Mouse (Mus musculus) brain, adult 2 months (tissue): ENCODE measurements around the gene Cog4.
A peak's percentile ranks its signal among the peaks of the same experiment; 100 is the strongest.
"Not testable (repeated sequence)": the region's sequence is repeated elsewhere in the genome, so short reads cannot be mapped to it uniquely, and the experiment has no call there.

ENCODE experiments used
- DNase-seq: peaks from one replicate; pipeline ENCODE4 v3.0.0; 2011; ENCODE audit warnings: low read depth, low spot score

Cog4 gene

DNA sequence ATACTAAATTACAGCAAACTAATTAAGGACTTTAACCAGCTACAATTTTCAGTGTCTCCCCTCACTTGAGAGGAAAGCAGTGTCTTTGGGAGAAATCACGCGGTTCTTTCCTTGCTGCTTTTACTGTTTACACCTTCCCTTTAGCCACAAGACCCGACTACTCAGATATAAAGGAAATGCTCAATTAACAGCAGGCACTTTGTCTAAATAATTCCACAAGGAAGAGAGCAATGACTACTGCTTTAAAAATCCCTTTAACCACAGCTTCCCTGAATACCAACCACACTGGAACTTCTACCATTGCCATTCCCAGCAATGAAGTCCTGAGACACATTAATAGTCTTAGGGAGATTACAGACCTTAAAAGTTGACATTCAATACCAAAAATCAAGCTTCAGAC is 17.9 kb upstream of the Cog4 start:
- no peak for DNase-seq

DNA sequence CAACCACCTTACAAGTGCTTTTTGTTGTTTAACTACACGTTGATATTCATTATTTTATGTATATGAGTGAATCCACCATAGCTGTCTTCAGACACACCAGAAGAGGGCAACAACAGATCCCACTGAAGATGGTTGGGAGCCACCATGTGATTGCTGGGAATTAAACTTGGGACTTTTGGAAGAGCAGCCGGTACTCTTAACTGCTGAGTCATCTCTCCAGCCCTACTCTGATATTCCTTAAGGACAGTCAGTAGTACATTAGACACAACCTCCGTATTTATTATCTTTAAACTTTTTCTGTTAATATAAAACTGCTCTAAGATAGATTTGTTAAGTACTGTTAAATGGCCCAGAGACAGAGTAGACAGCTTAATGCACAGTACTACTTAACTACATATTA is 14.4 kb upstream of the Cog4 start:
- no peak for DNase-seq

DNA sequence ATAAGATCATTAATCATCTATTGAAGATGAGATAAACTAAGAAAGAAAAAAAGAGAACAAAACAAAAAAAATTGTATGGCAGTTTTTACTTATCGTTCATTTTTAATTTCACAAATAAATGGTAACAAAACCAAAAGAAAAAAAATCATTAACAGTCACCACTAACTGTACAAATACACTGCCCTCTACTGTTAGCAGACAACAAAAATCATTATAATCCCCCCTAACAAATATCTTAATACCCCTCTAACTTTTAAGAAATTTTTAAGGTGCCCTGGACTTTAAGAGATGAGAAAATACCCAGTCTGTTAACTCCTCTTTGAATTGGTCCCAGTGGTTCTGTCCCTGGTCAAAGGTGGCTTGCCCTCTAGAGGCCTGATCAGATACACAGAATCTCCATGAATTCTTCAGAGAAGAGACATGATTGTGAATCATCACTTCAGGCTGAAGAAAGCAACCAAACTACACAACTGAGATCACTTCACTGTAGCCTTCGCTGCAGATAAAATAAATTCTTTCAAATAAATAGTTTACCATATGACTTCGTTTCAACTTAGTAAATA is 4.3 kb upstream of the Cog4 start:
- DNase-seq: no peak

DNA sequence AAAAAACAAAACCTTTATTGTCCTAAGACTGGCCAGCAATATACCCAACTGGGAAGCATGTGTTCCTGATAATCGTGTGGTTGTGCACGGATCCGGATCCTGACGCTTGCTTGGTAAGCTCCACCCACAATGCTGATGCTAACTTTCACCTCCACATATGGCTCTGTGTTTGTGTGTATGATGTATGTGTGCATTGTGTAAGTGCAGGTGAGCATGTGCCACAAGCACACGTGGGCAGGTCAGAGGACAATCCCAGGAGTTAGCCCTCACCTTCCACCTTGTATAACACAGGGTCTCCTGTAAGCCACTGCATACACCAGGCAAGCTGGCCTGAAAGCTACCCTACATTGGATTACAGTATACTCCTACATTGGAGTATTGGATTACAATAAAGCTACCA is 3.2 kb upstream of the Cog4 start:
- no peak for DNase-seq

DNA sequence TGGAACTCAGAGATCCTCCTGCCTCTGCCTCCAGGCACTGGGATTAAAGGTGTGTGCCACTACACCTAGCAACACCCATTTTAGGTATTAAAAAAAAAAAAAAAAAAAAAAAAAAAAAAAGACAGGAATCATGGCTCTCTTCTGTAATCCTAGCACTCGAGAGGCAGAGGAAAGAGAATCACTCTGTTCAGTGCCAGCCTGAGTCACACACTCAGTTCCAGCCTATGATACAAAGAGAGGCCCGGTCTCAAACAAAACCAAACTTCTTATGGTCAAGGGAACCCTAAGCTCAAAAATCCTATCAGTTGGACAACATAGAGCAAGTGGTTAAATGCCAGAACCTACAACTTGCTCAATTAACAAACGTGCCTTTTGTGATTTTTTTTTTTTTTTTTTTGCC is 1.5 kb upstream of the Cog4 start:
- no peak for DNase-seq

DNA sequence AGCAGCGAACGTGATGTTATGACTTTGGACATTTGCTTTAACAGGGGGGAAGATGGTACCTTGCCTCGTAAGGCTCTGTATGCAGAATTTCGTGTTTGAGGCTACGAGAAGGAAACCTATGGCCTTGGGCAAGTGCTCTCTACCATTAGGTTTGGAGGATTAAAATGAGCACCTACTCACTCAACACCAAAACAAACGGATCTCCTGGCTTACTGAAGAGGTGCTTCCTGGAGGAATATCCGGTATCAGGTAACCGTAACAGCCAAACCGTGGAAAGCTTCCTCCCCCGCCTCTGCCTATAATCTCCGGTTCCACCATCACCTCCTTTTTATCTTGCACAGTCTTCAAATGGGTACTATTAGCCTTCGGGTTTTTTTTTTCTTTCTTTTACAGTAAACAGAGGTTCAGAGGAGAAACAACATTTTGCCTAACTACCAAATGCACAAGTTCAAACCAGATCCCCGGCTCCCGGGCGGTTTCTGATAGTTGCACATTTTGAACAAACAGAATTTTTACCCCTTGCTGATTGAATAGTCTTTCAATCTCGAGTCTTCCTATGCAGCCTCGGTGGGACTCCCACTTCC is 487 bp upstream of the Cog4 start:
- no peak for DNase-seq

DNA sequence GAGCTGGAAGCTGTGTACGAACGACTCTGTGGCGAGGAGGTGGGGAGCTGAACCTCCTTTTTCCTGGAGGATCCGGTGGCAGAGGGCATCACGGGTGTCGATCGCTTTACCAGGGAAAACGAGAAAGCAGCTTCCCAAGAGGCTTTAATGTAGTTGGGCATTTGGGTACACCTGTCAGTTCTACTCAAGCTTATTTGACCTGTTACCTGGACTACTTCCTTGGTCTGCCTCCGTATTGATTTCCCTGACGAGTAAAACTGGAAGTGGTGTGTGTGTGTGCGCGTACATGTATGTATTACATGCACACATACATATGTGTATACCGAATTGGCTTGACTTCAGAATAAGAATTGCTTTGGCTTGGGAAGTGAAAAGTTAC is 760 bp downstream of the Cog4 start:
- DNase-seq: no peak

DNA sequence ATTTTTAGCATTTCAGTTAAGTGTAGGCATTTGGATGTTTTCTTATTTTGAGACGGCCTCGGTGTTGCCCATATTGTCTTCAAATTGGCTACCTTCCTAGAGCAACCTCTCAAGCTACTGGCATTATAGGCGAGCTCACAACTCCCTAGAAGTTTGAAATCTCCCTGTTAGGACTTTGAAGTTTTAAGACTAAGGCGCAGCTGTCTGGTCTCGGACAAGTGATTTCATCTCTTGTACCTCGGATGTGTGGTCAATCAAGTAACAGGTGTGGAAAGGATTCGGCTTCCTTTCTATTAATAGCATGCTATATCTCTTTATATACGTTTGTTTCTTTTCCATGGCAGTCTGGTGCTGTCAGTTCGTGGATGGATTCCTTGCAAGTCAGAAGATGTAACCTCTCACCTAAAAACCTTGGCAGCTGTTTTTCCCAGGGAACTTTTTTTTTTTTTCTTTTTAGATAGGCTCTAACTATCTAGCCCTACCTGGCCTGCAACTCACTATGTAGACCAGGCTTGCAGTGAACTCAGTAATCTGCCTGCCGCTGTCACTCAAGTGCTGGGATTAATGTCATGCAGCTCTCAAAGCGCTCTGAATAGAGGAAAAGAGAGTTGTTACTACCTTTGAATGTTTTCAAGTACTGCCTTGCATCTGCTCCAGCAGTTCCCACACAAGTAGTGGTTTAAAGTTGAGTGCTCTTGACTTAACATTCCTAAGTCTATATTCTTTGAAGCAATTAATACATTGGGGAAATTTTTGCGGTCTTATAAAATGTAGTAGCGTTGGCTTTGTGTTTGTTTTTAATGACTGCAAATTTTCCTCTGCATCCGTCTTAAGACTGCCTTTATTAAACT is 1.5 kb downstream of the Cog4 start:
- DNase-seq: no peak

DNA sequence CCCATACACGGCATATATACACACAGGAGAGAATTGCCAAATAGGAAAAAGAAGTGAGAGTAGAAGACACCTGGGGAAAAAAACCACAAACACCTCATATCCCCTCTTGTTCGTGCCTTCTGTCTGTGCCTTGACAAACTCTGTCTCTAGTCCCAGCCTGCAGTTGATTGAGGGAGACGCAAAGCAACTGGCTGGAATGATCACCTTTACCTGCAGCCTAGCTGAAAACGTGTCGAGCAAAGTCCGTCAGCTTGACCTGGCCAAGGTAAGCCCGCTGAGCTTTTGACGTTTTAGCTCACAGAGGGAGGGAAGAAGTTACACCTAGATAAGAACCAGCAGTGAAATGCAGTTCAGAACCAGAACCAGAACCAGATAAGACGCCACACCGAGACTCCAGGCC is 4.8 kb downstream of the Cog4 start:
- no peak for DNase-seq

DNA sequence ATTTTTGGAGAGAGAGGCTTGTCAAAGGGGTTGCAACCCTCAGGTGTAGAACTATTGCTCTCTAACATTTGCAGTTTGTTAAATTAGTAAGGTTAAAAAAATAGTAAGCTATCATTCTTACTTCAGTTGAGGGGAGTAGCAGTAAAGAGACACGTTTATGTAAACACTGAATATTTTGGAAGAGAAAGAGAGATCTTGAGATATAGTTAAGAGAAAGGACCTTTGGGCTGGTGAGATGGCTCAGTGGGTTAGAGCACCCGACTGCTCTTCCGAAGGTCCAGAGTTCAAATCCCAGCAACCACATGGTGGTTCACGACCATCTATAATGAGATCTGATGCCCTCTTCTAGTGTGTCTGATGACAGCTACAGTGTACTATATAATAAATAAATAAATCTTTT is 9.7 kb downstream of the Cog4 start:
- not testable (repeated sequence) for DNase-seq

DNA sequence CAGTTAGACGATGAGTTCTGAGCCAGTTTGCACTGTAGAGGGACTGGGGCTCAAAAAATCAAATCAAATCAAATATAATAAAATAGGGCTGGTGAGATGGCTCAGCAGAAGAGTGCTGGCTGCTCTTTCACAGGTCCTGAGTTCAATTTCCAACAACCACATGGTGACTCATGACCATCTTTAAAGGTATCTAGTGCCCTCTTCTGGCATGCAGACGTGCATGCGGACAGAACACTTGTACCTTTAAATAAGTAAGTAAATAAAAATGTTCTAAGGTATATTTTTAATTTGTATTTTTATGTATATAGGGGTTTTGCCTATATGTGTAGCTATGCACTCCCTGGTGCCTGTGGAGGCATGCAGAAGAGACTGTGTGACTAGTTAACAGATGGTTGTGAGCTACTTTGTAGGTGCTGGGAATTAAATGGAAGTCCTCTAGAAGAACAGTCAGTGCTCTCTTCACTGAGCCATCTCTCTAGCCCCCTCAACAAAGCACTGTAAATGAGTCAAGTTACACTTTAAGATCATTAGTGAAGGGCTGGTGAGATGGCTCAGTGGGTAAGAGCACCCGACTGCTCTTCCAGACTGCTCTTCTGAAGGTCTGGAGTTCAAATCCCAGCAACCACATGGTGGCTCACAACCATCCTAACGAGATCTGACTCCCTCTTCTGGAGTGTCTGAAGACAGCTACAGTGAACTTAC is 10.5 kb downstream of the Cog4 start:
- peak; percentile 22 for DNase-seq

DNA sequence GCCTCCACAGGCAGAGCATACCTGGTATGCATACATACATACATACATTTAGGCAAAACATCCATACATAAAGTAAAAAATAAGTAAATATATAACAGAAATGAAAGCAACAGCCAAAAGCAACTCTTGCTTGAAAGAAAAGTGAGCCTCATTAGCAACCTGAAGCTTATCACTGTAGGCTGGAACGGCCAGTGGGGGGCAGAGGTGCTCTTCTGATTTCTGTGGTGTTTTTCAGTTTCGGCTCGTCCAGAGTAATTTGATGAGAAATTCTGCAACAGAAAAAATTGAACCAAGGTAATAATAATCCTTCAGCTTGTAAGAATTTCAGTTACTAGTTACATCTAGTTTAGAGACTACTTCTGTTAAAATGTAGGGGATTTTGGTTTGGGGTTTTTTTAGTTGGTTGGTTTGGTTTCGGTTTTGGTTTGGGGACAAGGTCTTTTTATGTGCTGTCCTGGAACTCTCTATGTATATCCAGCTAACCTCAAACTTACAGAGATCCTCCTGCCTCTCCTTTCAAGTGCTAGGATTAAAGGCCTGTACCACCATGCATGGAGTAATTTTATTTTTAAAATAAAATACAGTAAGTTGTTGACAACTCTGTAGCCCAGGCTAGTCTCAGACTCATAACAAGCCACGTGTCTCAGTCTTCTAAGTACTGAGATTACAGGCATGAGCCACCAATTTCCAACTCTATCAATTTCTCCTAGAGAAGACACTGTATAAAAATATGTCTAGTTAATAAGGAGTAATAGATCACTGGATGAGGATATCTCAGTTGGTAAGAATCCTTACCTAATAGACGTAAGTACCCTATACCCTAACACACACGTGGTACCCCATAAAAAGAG is 13.5 kb downstream of the Cog4 start:
- DNase-seq: peak; percentile 75

DNA sequence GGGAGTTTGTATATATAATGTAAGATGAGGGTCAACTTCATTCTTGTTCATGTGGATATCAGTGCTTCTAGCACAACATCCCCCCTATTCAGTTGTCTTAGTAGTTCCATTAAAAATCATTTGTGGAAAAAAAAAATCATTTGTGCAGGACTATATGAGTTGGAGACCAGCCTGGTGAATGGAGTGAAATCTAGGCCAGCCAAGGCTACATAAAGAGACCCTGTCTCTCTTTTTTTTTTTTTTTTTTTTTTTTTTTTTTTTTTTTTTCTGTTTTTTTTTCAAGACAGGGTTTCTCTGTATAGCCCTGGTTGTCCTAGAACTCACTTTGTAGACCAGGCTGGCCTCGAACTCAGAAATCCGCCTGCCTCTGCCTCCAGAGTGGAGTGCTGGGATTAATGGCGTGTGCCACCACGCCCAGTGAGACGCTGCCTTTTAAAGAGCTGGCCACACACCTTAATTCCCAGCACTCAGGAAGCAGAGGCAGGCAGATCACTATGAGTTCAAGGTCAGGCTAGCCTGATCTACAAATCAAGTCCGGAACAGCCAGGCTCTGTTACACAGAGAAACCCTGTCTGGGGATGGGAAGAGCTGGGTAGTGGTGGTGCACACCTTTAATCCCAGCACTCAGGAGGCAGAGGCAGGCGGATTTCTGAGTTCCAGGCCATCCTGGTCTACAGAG is 15.1 kb downstream of the Cog4 start:
- not testable (repeated sequence) for DNase-seq

DNA sequence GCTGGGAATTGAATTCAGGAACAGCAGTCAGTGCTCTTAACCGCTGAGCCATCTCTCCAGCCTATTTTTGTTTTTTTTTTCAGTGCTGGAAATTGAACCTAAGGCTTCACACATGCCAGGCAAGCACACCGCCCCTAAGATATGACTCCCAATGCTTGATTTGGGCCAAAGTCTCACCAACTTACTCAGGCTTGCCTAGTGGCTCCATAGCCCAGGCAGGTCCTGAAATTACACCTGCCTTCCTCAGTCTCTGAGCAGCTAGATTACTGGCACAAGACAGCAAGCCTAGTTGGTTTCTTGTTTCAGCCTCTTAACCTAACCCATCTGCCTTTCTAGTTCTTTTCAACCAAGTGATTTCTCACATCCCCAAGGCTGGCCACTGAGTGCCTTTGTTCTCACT is 24.1 kb downstream of the Cog4 start:
- no peak for DNase-seq

DNA sequence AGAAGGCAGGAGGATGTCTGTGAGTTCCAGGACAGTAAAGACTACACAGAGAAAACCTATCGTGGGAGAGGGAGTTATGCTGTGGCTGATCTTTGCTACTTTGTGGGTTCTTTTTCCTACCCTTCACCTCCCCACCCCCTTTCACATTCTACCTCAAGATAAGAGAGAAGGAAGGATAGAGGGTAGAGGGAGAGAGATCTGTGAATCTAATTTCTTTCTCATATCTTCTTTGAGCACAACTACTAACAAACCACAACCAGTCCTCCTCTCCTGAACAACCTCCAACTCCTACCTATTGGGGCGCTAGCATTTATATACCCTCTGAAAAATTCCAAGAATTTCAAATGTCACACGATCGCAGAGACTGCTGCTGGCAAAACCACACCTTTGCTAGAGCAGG is 31.5 kb downstream of the Cog4 start:
- no peak for DNase-seq

DNA sequence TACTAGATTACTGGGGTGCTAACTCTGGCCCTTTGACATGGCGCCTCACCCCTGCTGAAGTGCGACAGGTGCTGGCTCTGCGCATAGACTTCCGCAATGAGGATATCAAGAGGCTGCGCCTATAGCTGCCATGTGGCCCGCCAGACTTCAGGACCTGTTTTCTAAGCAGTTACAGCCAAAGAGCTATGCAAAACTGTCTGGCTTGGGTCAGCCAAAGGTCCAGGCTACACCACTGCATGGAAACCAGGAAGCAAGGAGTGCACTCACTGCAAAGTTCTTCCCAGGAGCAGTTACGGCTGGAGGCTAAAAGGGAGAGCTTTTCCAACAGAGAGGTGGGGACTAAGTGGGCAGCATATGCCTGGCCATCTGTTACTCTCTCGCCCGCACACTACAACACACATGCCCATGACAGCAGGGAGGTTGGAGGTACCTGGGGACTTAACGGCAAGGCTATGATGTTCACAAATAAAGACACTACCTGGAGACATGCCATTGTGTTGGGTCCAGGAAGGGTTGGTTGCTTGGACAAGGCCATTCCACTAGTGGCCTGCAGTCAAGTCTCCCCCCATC is 35.4 kb downstream of the Cog4 start:
- DNase-seq: peak; percentile 97

DNA sequence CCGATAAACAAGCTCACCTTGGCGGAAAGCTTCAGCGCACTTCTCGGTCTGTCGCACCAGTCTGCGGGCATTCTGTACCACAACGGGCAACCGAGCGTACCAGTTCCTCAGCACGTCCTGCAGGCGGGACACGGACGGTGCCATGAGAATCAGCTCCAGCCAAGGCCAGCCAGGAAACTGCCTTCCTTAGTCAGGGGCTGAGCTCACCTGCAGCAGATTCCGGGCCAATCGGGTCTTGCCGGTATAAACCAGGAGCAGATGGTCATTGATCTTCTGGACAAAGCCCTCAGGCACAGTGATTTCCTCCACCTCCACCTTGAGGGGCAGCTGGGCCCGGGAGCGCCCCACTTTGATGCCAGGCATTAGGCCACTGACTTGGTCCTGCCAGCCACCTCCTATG is 37.4 kb downstream of the Cog4 start:
- DNase-seq: peak; percentile 82

DNA sequence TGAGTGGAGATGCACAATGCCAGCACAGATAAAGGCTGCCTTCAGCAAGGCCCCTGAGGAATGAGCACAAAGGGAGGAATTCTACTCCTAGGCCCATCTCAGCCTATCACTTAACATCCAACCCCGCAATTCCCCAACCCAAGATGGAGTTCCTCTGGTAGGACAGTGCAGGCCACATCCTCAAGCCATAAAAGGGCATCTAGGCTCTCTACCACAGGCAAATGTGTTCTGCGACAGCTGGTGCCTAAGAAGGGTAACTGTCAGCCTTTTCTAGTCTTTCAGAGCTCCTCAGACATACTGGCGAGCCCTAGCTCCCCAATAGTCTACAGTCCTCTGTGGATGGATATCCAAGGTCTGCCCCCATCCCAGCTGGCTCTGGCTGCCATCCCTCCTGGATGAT is 40.2 kb downstream of the Cog4 start:
- DNase-seq: no peak

DNA sequence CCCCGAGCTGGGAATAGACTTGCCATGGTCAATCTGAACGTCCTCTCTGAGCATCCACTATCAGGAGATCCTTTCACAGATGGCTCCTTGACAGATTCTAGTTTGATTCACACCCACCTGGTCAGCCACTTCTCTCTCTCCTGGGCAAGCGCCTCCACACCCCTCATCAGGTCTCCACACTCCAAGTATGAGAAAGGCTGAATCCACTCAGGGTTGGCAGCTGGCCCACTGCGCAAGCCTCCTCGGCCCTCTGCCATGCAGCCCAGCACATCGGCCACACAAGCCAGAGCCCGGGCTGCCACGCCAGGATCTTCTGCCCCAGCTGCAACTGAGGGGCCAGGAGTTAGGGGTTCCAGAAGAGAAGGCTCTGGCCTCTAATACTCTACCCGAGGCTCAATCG is 41.2 kb downstream of the Cog4 start:
- no peak for DNase-seq

DNA sequence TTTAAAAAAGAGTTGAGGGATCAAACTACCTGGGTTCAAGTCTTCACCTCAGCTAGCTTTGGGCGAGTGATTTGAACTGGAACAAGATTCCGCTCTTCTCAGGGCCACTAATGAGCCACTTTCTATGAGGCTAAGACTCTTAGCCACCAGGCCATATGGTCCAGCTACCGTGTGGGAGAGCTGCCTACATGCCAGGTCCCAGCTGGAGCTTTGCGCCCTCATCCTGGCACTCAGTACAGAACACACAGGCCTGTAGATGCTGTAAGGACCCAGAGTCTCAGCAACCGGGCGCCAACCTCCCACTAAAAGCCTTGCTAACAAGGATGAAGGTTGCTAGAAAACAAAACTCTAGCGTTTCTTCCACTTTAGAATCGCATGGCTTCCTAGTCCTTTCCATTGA is 42.0 kb downstream of the Cog4 start:
- peak; percentile 95 for DNase-seq

DNA sequence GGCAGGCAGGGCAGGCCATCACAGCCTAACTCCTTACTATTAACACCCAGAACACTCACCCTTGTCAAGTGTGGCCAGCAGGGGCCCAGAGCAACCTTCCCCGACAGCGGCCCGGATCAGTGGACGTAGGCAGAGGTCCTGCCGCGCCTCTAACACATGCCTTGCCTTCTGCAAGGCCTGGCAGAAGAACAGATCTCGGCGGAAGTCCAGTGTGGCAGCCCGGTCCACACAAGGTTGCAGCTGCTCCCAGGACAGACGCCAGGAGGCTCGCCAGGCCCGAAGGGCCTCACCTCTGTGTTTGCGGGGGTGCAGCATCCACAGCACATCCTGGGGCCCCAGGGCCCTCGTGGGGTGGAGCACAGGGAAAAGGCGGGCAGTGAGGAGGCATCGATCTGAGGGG is 42.5 kb downstream of the Cog4 start:
- peak; percentile 84 for DNase-seq
